Mouse (Mus musculus) bone marrow macrophage, adult 2 months (primary cell): Measurements from ENCODE around the gene Cacng2.

Experiments
- CTCF ChIP-seq: IDR thresholded peaks from 2 replicates; pipeline ENCODE4 v1.5.1; 2012; ENCODE audit warnings: low read depth, mild to moderate bottlenecking, low read length, moderate library complexity
- POLR2A ChIP-seq: IDR thresholded peaks from 2 replicates; pipeline ENCODE4 v1.6.1; 2012; ENCODE audit warnings: mild to moderate bottlenecking, low read depth, low read length, borderline replicate concordance

- TF ChIP-seq CTCF (no peak), POLR2A (no peak)
Measured at GRCm38 (mm10) chr15:78014046-78014445, 105.8 kb downstream of the Cacng2 start.
